Mouse (Mus musculus) embryonic stem cell, embryonic (primary cell): ENCODE data around the gene Capn11.

ENCODE experiments used
- CTCF ChIA-PET, 4 experiments: fragments of 300-600 bp in 2 of 4; fragments of 350-600 bp in 2 of 4; sonication (Branson Sonifier 250); formaldehyde crosslinking; loops; one replicate each; lab custom pipeline; 2022; ENCODE audit warnings: inconsistent platforms in 2 of 4; lab: Charles Lee
- POLR2A ChIA-PET, 4 experiments: fragments of 300-600 bp in 2 of 4; fragments of 350-600 bp in 2 of 4; sonication (Branson Sonifier 250); formaldehyde crosslinking; loops; one replicate each; lab custom pipeline; 2022; ENCODE audit warnings: antibody characterized with exemption in 4 of 4, inconsistent platforms in 1 of 4; lab: Charles Lee

Gene Capn11

GRCm38 (mm10) chr17:45659225-45659624 lies at the start of gene Capn11:
TSS of gene Capn11 (minus strand) at chr17:45659325.
- CTCF ChIA-PET = interaction anchor here in 3 of 4 experiments (0.6 to 2.4 kb wide), 6 partner anchors 17 to 466 kb away, joined by 3 to 16 read pairs (median 4); no protein-coding TSS in a partner anchor

DNA sequence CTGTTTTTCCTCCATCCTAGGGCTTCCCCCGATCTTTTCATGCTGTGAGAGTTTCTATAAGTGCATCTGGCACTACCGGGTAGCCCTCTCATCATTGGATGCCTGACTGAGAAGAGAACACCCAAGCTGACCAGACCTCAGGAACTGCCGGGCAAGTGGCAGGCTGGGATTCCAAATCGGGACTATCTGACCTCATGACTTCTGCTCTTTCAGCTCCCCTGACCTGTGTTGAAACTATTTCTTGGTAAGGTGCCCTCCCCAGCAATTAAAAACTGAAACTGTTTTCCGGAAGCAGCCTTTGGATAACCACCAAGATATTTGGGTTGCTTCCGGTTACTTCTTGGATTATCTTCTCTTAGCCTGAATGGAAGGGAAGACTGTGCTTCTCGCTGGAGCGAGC lies 49.1 kb upstream of the Capn11 start:
- CTCF ChIA-PET = no interaction called here
- POLR2A ChIA-PET = interaction anchor here in 1 of 4 experiments (0.5 kb wide), 1 partner anchor 61 kb away, joined by 17 read pairs; no protein-coding TSS in a partner anchor

More at GRCm38 (mm10) chr17:45659225-45659624, at the start of gene Capn11:
- POLR2A ChIA-PET = interaction anchor here in 3 of 4 experiments (0.7 to 9.4 kb wide), 8 partner anchors 8 to 93 kb away, joined by 3 to 115 read pairs (median 4); partner anchors contain the start of gene Hsp90ab1 (in 1 of the 3)

DNA sequence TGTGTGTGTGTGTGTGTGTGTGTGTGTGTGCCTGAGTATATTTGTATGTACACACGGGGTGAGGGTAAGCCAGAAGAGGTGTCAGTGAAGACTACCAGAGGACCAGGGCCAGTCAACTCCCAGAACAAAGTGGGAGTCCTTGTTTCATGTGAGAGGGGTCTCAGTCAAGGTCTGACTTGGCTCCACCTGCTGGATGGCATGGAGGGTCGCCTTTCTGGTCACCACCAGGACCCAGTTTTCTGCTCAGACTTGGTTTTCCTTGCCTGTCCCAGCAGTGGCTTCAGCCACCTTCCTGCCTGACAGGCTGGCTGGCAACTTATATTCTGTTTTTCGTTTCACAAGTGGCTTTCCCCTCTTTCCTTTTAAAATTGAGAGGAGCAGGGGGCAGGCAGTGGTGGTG lies 48.3 kb upstream of the Capn11 start:
- CTCF ChIA-PET = interaction anchor here in 2 of 4 experiments (0.6 kb wide), 3 partner anchors 111 to 333 kb away, joined by 3 to 5 read pairs (median 3); no protein-coding TSS in a partner anchor
- POLR2A ChIA-PET = interaction anchor here in 1 of 4 experiments (0.6 to 1.2 kb wide), 3 partner anchors 13 to 82 kb away, joined by 3 to 4 read pairs (median 4); no protein-coding TSS in a partner anchor

- POLR2A ChIA-PET = interaction anchor here in 1 of 4 experiments (0.6 to 1.2 kb wide), 3 partner anchors 12 to 83 kb away, joined by 3 to 4 read pairs (median 4); no protein-coding TSS in a partner anchor
- CTCF ChIA-PET = interaction anchor here in 3 of 4 experiments (0.6 kb wide), 4 partner anchors 111 to 333 kb away, joined by 3 to 5 read pairs (median 4); no protein-coding TSS in a partner anchor
Measured at GRCm38 (mm10) chr17:45706796-45707195, 47.7 kb upstream of the Capn11 start.

GRCm38 (mm10) chr17:45703187-45703586 lies 44.1 kb upstream of the Capn11 start:
- POLR2A ChIA-PET = interaction anchor here in 3 of 4 experiments (0.5 to 1.4 kb wide), 5 partner anchors 8 to 1193 kb away, joined by 3 to 5 read pairs (median 4); no protein-coding TSS in a partner anchor

GRCm38 (mm10) chr17:45702254-45702653 lies 43.1 kb upstream of the Capn11 start:
- POLR2A ChIA-PET = interaction anchor here in 3 of 4 experiments (1.2 to 1.4 kb wide), 3 partner anchors 257 to 451 kb away, joined by 3 read pairs; partner anchors contain the start of genes Mad2l1bp (in 1 of the 3) and Vegfa (in 1 of the 3)
- CTCF ChIA-PET = no interaction called here

More at GRCm38 (mm10) chr17:45703187-45703586, 44.1 kb upstream of the Capn11 start:
- CTCF ChIA-PET = interaction anchor here in 1 of 4 experiments (0.6 to 1.3 kb wide), 4 partner anchors 17 to 1769 kb away, joined by 3 read pairs; partner anchors contain the start of genes Gtpbp2 and Mrpl14

DNA sequence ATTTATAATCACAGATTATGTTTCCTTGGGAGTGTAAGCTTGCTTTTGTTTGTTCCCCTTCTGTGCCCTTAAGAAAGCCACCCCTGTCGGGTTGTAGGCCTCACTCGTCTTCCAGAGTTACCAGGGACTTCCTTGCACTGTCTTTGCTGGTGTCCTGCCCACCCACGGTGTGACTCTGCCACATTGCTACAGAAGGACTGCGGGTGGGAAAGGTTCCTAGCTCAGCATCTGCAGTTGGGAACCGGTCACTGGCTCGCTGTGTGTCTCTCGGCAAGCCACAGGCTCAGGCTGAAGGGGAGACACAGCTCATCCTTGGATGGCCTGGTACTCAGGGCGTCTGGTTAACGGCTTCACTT lies 42.1 kb upstream of the Capn11 start:
- POLR2A ChIA-PET = interaction anchor here (0.6 to 2.6 kb wide), 17 partner anchors 10 to 452 kb away, joined by 3 to 8 read pairs (median 3); partner anchors contain the start of genes Mrpl14 (in 2 of the 4), Hsp90ab1 (in 1 of the 4), Mad2l1bp (in 1 of the 4) and Vegfa (in 1 of the 4)
- CTCF ChIA-PET = interaction anchor here (0.5 to 1.7 kb wide), 4 partner anchors 9 to 34 kb away, joined by 3 to 4 read pairs (median 3); no protein-coding TSS in a partner anchor

DNA sequence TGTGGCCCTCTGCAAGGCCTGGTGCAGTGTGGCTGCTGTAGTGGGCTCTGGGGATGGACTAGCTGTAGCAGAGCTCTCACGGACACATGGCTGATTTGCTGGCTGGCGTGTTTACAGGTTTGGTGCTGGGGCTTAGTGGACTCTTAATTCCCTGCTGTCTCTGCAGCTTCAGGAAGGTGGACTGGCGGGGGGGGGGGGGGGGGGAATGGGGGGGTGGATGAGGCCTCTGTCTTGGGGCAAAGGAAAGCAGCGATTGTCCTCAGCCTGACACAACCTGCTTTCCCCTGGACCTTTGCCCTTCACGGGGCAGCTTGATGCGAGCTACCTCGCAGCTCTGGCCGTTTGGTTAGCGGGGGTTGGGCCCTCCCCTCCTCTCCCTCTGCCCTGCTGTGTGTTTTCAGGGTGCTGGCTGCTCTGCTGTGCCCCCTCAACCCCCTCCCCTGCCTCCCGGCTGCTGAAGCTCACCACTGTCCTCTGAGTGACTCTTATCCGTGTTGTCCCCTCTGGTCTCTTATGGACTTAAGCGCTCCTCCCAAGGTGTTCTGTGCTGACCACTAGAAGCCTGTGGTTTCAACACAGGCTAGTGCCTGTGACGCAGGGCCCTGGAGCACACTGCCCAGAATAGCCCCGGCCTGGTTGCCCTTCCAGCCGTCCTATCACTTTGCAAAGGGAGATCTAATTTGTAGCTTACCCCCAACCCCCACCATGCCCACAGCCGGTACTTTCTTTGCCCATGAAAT lies 41.5 kb upstream of the Capn11 start:
- ChIA-PET POLR2A (interaction anchor here in 3 of 4 experiments (0.6 to 2.6 kb wide), 20 partner anchors 10 to 965 kb away, joined by 3 to 8 read pairs (median 3); partner anchors contain the start of genes Mrpl14 (in 2 of the 3), Hsp90ab1 (in 1 of the 3) and Mad2l1bp (in 1 of the 3)), CTCF (interaction anchor here (0.5 to 1.7 kb wide), 5 partner anchors 10 to 36 kb away, joined by 3 to 17 read pairs (median 3); no protein-coding TSS in a partner anchor)

GRCm38 (mm10) chr17:45699039-45699740 lies 40.1 kb upstream of the Capn11 start:
- POLR2A ChIA-PET = interaction anchor here in 1 of 4 experiments (2.4 to 2.6 kb wide), 2 partner anchors 14 to 16 kb away, joined by 7 to 8 read pairs; partner anchors contain the start of gene Mrpl14
- CTCF ChIA-PET = no interaction called here

- CTCF ChIA-PET = no interaction called here
- POLR2A ChIA-PET = no interaction called here
Measured at GRCm38 (mm10) chr17:45698368-45698767, 39.2 kb upstream of the Capn11 start.

DNA sequence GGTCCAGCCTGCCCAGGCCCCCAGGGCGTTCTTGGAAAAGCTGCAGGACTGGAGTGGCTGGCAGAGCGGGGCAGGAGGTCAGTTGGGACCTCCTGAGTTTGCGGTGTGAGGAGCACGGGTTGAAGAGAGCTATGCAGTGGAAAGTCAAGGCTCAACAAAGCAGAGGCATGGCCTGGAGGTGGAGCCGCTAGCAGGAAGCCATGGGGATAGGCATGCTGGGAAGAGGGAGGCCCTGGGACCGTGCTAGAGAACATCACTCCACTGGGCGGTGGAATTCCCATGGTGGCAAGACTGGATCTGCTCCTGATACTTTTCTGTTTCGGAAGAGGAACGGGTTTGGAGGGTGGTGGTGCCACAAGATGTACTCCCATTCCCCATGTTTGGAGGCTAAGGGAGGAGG lies 37.9 kb upstream of the Capn11 start:
- CTCF ChIA-PET = no interaction called here
- POLR2A ChIA-PET = interaction anchor here in 3 of 4 experiments (1.0 to 1.4 kb wide), 5 partner anchors 9 to 125 kb away, joined by 3 to 5 read pairs (median 4); partner anchors contain the start of gene Mrpl14 (in 2 of the 3)

GRCm38 (mm10) chr17:45695227-45696120 lies 36.3 kb upstream of the Capn11 start:
- ChIA-PET POLR2A (interaction anchor here in 3 of 4 experiments (0.6 to 2.7 kb wide), 38 partner anchors 8 to 378 kb away, joined by 3 to 30 read pairs (median 4); partner anchors contain the start of genes Mrpl14 (in 3 of the 3), Mymx (in 2 of the 3), Hsp90ab1 (in 1 of the 3) and Slc35b2 (in 1 of the 3)), CTCF (interaction anchor here (0.5 to 3.3 kb wide), 18 partner anchors 10 to 332 kb away, joined by 3 to 12 read pairs (median 4); partner anchors contain the start of genes Mrpl14 (in 1 of the 4) and Spats1 (in 1 of the 4))

GRCm38 (mm10) chr17:45693812-45694565 lies 34.9 kb upstream of the Capn11 start:
- CTCF ChIA-PET = interaction anchor here (0.5 to 3.3 kb wide), 23 partner anchors 8 to 743 kb away, joined by 3 to 12 read pairs (median 4); partner anchors contain the start of genes Aars2 (in 1 of the 4) and Mrpl14 (in 1 of the 4)

DNA sequence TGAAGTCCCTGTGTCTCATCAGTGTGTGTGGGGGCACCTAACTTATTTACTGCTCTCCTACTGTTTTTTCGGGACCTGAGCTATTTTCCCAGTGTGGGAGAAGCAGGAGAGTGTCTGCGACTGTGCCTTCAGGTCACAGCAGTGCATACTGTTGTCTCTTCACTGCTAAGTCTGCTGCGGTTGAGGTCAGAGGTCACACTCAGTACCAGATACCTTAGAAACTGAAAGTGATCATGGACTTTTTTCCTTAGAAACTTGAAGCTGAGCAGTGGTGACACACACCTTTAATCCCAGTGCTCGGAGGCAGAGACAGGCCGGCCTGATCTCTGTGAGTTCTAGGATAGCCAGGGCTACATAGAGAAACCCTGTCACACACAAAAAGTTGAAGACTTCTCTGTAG lies 33.0 kb upstream of the Capn11 start:
- CTCF ChIA-PET = interaction anchor here in 1 of 4 experiments (0.6 kb wide), 1 partner anchor 17 kb away, joined by 6 read pairs; no protein-coding TSS in a partner anchor
- POLR2A ChIA-PET = interaction anchor here in 1 of 4 experiments (0.5 kb wide), 1 partner anchor 83 kb away, joined by 5 read pairs; no protein-coding TSS in a partner anchor

More at GRCm38 (mm10) chr17:45693812-45694565, 34.9 kb upstream of the Capn11 start:
- POLR2A ChIA-PET = interaction anchor here (0.6 to 2.7 kb wide), 41 partner anchors 8 to 435 kb away, joined by 3 to 30 read pairs (median 4); partner anchors contain the start of genes Mrpl14 (in 3 of the 4), Hsp90ab1 (in 1 of the 4), Mymx (in 1 of the 4) and Slc35b2 (in 1 of the 4)

DNA sequence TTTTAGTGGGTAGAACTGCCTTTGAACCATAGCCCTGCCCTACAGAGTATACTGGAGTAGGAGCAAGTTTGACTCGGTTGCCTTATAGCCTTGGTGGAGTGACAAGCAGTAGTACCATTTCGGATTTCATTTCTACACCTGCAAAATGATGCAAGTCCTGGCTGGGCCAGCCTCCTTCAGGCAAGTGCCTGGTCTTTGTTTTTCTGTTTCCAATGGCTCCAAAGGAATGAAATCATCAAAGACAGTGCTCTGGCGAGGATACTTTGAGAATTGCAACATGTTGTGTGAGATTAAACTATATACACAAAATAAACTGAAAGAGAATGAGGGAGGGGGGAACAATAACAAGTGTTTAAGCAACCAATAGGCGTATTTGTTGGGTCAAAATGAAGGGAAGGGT lies 30.9 kb upstream of the Capn11 start:
- POLR2A ChIA-PET = no interaction called here
- CTCF ChIA-PET = no interaction called here
